Mouse (Mus musculus) small intestine, adult 2 months (tissue): Measurements from ENCODE around the gene Gpr161. TPM values are rescaled to one million over a fixed set of nuclear protein-coding genes. Genes with fewer than 3 reads are reported as not detected.
A peak's percentile ranks its signal among the peaks of the same experiment; 100 is the strongest.
"Not testable (repeated sequence)": the region's sequence is repeated elsewhere in the genome, so short reads cannot be mapped to it uniquely, and the experiment has no call there.

ENCODE experiments used
- H3K27ac ChIP-seq: fragments of 200-500 bp; 2 replicates; pipeline ENCODE4 v1.5.1; 2012; ENCODE audit warnings: low read depth, low read length, control low read depth, inconsistent platforms; ENCODE audit not compliant: insufficient read depth
- H3K27me3 ChIP-seq: fragments of 200-500 bp; 2 replicates; pipeline ENCODE4 v1.6.1; 2012; ENCODE audit warnings: mild to moderate bottlenecking, moderate library complexity, low read length, inconsistent platforms; ENCODE audit not compliant: control insufficient read depth, insufficient read depth
- H3K36me3 ChIP-seq: fragments of 200-500 bp; 2 replicates; pipeline ENCODE4 v1.6.1; 2012; ENCODE audit warnings: mild to moderate bottlenecking, low read length, control low read depth, inconsistent platforms; ENCODE audit not compliant: control insufficient read depth, insufficient read depth
- H3K4me1 ChIP-seq: fragments of 200-500 bp; 2 replicates; pipeline ENCODE4 v1.6.1; 2012; ENCODE audit warnings: low read length, inconsistent platforms, mixed read lengths; ENCODE audit not compliant: control insufficient read depth, insufficient read depth, insufficient read length
- H3K4me3 ChIP-seq: fragments of 200-500 bp; 2 replicates; pipeline ENCODE4 v1.5.1; 2012; ENCODE audit warnings: low read depth, mild to moderate bottlenecking, control low read depth, inconsistent platforms, low read length, moderate library complexity
- CTCF ChIP-seq: fragments of 200-500 bp; IDR thresholded peaks from 2 replicates; pipeline ENCODE4 v1.5.1; 2012; ENCODE audit warnings: low read depth, mild to moderate bottlenecking, control low read depth, inconsistent platforms, low read length, moderate library complexity, mixed read lengths; ENCODE audit not compliant: insufficient replicate concordance, insufficient read length; ENCODE audit errors: extremely low read depth
- POLR2A ChIP-seq: fragments of 200-500 bp; IDR thresholded peaks from 2 replicates; pipeline ENCODE4 v1.6.1; 2012; ENCODE audit warnings: low read depth, mild to moderate bottlenecking, control low read depth, inconsistent platforms, low read length, moderate library complexity
- WGBS: fragments of 180-500 bp; shearing (Covaris S2); methylation state at CpG from one replicate; pipeline ENCODE4 v1.1.7; 2018; 5-methylcytosine and 5-hydroxymethylcytosine counted together
- polyA plus RNA-seq: library from polyadenylated mRNA; depleted of rRNA; stranded (reverse); fragments of >200 nt; gene quantifications from 2 replicates; pipeline ENCODE4 v1.2.3, GENCODE M21; 2012

The Gpr161 gene
- polyA plus RNA-seq, 1 experiment, result 2.4 TPM

DNA sequence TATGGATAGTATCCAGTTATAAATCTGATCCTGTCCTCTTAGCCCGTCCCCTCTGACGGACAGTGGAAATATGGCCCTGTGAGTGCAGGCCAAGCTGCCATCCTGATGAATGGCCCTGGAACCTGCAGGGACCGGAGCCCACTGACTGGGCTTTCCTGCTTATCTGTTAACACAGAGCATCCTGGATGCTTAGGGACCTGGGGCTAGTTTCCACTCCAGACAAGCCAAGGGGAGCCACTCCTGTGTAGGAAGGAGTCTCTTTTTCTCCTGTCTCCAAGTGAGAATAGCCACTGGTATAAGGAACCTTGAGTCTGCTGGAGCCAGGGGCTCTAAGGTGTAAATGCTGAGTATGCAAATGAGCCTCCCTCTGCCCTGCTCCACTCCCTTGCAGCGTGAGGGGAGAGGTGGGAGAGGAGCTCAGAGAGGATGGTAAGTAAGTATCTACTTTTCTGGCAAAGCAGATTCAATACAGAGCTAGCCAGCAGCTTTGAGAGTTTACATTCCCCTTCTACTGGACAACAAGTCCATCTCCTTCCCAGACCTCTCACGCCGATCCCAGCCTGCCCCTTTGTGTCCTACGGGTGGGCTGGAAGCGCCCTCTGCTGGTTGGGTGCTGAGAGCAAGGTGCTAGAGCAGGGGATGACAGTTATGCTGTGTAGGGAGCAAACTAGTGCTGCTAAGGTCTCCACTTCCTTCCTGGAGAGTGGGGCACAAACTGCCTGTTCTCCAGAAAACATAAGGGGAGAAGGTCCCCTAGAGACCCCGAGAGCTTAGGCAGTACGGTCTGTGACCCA is 24.7 kb downstream of the Gpr161 start:
- TF ChIP-seq CTCF (peak; percentile 80; the same call in 1 of the 2 replicates), POLR2A (no peak)
- Histone ChIP-seq H3K4me3 (no peak overlapping the region), H3K4me1 (no peaks in the 10 kb centered on the region; the same call in 1 of the 2 replicates), H3K36me3 (no peaks in the 10 kb centered on the region), H3K27me3 (no peaks in the 10 kb centered on the region), H3K27ac (no peak overlapping the region; the same call in 1 of the 2 replicates)
- 44% methylated on average over 10 of the region's 10 CpGs for WGBS

DNA sequence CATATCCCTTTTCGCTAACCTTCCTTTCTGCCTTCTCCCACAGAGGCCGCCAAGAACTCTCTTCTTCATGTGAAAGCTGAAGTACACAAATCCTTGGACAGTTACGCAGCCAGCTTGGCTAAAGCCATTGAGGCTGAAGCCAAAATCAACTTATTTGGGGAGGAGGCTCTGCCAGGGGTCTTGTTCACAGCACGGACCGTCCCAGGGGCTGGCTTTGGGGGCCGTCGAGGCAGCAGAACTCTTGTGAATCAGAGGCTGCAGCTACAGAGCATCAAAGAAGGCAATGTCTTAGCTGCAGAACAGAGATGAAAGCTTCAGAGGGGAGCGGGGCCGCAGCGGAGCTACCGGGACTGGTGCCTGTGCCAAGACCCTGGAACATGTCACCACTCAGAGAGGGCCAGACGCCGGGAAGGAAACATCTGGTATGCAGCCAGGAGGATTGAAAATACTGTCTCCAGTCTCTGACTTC is 25.8 kb downstream of the Gpr161 start:
- Histone ChIP-seq H3K4me3 (no peak overlapping the region), H3K36me3 (no peaks in the 10 kb centered on the region), H3K27me3 (no peaks in the 10 kb centered on the region), H3K27ac (no peak overlapping the region), H3K4me1 (no peaks in the 10 kb centered on the region; the same call in 1 of the 2 replicates)
- TF ChIP-seq CTCF, result no peak
- 85% methylated on average over 13 of the region's 13 CpGs for WGBS

GRCm38 (mm10) chr1:165321891-165322290 is 26.3 kb downstream of the Gpr161 start:
- 85% methylated on average over 7 of the region's 7 CpGs for WGBS
- Histone ChIP-seq H3K27me3 (no peaks in the 10 kb centered on the region), H3K36me3 (no peaks in the 10 kb centered on the region), H3K27ac (no peak overlapping the region), H3K4me3 (no peak overlapping the region), H3K4me1 (no peaks in the 10 kb centered on the region; the same call in 1 of the 2 replicates)
- TF ChIP-seq POLR2A (no peak), CTCF (no peak)

DNA sequence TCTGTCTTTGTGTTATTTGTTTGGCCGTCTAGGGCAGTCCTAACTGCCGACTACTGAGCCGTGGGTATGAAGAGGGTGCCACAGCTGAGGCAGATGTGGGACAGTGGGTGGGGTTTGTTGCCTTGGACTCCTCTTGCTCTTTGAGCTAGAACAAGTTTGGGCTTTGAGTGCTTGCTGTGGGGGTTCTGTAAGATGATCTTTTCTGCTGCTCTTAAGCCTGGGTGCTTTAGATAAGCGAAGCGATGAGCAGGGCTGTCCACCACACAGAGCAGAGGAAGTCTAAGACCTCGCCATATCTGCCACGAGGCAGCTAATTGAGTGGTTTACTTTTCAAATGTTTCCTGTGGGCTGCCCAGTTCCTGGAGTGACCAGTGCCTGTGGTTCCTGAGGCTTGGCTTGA is 27.3 kb downstream of the Gpr161 start:
- WGBS, result 51% methylated on average over 7 of the region's 7 CpGs
- Histone ChIP-seq H3K4me1 (no peaks in the 10 kb centered on the region; the same call in 1 of the 2 replicates), H3K27ac (no peak overlapping the region), H3K36me3 (no peaks in the 10 kb centered on the region), H3K4me3 (no peak overlapping the region), H3K27me3 (no peaks in the 10 kb centered on the region)
- TF ChIP-seq POLR2A, result no peak

DNA sequence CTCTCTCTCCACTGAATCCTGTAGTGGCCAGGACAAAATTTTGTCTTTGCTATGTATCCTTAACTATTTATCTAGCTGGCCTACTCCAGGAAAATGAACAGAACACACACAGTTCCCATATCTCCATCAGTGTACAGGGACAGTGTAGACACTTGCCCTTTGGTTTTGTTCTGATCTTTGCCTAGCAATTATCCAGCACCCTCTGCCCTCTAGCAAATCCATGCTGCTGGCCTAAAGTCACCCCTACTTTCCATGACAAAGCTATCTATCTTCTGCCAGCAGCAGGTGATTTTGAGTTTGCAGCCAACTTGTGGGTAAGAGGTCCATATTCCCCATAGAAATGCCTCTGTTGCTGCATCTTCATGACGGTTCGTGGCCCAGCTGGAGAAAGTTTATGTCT is 31.8 kb downstream of the Gpr161 start:
- peaks cover 1% of the 10 kb centered on the region; the same call in 1 of the 2 replicates for H3K36me3 ChIP-seq
- no peak overlapping the region for H3K27ac ChIP-seq
- H3K27me3 ChIP-seq, result no peaks in the 10 kb centered on the region
- TF ChIP-seq POLR2A (no peak), CTCF (no peak)
- H3K4me1 ChIP-seq, result no peaks in the 10 kb centered on the region
- H3K4me3 ChIP-seq, result no peak overlapping the region
- 69% methylated on average over 2 of the region's 2 CpGs for WGBS

GRCm38 (mm10) chr1:165327831-165328230 is 32.2 kb downstream of the Gpr161 start:
- no peak overlapping the region for H3K27ac ChIP-seq
- no peaks in the 10 kb centered on the region for H3K4me1 ChIP-seq
- 85% methylated on average over 5 of the region's 5 CpGs for WGBS
- H3K36me3 ChIP-seq, result peaks cover 1% of the 10 kb centered on the region; the same call in 1 of the 2 replicates
- no peak overlapping the region for H3K4me3 ChIP-seq
- H3K27me3 ChIP-seq, result no peaks in the 10 kb centered on the region
- TF ChIP-seq CTCF, result no peak
- TF ChIP-seq POLR2A, result no peak

DNA sequence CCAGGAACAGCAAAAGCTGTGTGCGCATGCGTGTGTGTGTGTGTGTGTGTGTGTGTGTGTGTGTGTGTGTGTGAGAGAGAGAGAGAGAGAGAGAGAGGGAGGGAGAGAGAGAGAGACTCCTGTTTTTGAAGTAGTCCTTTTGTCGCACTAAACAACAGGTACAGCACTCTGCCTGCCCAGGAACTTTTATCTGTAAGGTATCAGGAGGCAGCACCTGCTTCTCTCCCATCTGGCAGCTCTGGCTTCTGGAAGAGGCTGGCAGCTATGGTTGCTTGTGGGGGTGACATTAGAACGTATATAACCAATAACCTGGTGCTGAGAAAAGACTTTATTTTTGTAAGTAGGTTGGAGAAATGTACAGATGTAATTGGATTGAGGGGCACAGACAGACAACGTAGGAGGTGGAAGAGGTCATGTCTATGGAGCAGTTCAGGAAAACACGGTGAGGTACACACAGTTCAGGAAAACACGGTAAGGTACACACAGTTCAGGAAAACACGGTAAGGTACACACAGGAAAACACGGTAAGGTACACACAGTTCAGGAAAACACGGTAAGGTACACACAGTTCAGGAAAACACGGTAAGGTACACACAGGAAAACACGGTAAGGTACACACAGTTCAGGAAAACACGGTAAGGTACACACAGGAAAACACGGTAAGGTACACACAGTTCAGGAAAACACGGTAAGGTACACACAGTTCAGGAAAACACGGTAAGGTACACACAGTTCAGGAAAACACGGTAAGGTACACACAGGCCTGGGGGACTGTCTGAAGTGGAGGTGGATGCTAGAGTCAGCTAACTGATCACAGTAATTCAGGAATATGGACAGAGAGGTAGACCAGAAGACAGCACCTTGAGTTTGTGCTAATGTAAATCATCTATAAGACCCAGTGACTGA is 33.0 kb downstream of the Gpr161 start:
- not testable (repeated sequence) for H3K27me3 ChIP-seq, H3K36me3 ChIP-seq, H3K4me3 ChIP-seq, H3K27ac ChIP-seq, H3K4me1 ChIP-seq
- WGBS, result 94% methylated on average over 17 of the region's 17 CpGs
